Mouse (Mus musculus) limb, embryonic 11.5 days (tissue): ENCODE results near the gene Pfpl. TPM values are rescaled to one million over a fixed set of nuclear protein-coding genes. Genes with fewer than 3 reads are reported as not detected.

Source experiments
- polyA plus RNA-seq: library from polyadenylated mRNA; unstranded; fragments of >200 nt; fragmentation: Nextera tagmentation; extraction: Ambion mirVana; gene quantifications from 2 replicates; pipeline ENCODE4 v1.2.1, GENCODE M21; 2014

The Pfpl gene
- polyA plus RNA-seq, 1 experiment from 2014 or later = not detected

Other genes starting within 250 kb of the Pfpl start
- not detected in 2 replicates for gene Olfr1431, start 227.3 kb upstream of the Pfpl start, polyA plus RNA-seq
- not detected in 2 replicates for gene Olfr1432, start 195.3 kb upstream of the Pfpl start, polyA plus RNA-seq
- not detected in 2 replicates for gene Olfr262, start 186.2 kb upstream of the Pfpl start, polyA plus RNA-seq
- not detected in 2 replicates for gene Olfr235, start 166.9 kb upstream of the Pfpl start, polyA plus RNA-seq
- not detected in 2 replicates for gene Olfr1434, start 148.1 kb upstream of the Pfpl start, polyA plus RNA-seq
- gene Olfr1436, start 128.8 kb upstream of the Pfpl start, polyA plus RNA-seq = not detected in 2 replicates
- not detected in 2 replicates for gene Olfr1437, start 102.8 kb upstream of the Pfpl start, polyA plus RNA-seq
- gene Olfr1438-ps1, start 92.0 kb upstream of the Pfpl start, polyA plus RNA-seq = not detected in 2 replicates
- not detected in 2 replicates for gene Olfr1440, start 40.6 kb upstream of the Pfpl start, polyA plus RNA-seq
- gene Olfr1441, start 10.5 kb upstream of the Pfpl start, polyA plus RNA-seq = not detected in 2 replicates
- gene Mpeg1, start 32.9 kb downstream of the Pfpl start, polyA plus RNA-seq = 0.10 and 0.17 TPM in 2 replicates
- gene Dtx4, start 73.5 kb downstream of the Pfpl start, polyA plus RNA-seq = 2.5 and 2.7 TPM in 2 replicates
- gene Fam111a, start 117.8 kb downstream of the Pfpl start, polyA plus RNA-seq = 24.9 and 26.5 TPM in 2 replicates
- gene Gm4952, start 172.1 kb downstream of the Pfpl start, polyA plus RNA-seq = not detected in 2 replicates
- not detected in 2 replicates for gene Glyat, start 205.4 kb downstream of the Pfpl start, polyA plus RNA-seq
- not detected in 2 replicates for gene Olfr1442, start 242.5 kb downstream of the Pfpl start, polyA plus RNA-seq